Mouse (Mus musculus) kidney, postnatal 14 days (tissue): ENCODE results near the gene Flcn.
"Not testable (repeated sequence)": the region's sequence is repeated elsewhere in the genome, so short reads cannot be mapped to it uniquely, and the experiment has no call there.

Source experiments
- DNase-seq: peaks from one replicate; pipeline ENCODE4 v3.0.0; 2022; ENCODE audit warnings: mixed read lengths

Gene Flcn

DNA sequence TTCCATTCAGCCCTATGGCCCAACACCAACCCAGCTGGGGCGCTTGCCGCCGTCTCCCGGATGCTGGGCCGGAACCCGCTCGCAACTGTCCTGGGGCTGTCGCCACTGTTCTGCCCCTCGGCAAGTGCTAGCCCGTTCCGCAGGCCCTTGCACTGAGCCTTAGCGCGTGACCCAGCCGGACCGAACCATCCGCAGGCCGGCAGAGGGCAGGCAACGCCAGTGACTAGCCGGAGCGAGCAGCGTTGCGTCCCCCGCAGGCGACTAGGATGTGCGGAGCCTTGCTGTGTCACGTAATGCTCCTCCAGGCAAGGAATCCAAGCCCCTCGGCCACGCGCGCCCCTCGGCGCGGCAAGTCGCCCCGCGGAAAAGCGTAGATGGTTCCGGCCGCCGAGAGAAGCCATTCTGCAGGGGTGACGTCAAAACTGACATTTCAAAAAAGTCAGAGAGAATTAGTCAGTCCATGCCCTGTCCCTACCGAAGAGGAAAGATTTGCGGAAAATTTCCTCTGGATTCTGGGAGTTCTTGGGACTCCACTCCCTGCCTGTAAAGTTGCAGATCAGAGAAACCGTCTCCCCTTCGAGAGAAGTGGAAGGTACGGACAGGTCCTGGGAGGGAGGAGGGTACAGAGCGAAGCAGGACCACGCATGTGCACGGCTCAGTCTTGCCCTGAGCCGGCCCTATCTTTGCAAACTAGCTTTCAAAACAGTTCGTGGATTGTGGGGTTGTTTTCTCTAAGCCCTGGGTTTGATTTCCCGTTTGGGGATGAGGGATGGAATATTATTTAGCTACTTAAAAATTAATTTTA lies at the start of gene Flcn:
Gene Flcn (minus strand): TSS at position 347 of the 805 bp plus-strand sequence.
- DNase-seq, result peak; percentile 90

DNA sequence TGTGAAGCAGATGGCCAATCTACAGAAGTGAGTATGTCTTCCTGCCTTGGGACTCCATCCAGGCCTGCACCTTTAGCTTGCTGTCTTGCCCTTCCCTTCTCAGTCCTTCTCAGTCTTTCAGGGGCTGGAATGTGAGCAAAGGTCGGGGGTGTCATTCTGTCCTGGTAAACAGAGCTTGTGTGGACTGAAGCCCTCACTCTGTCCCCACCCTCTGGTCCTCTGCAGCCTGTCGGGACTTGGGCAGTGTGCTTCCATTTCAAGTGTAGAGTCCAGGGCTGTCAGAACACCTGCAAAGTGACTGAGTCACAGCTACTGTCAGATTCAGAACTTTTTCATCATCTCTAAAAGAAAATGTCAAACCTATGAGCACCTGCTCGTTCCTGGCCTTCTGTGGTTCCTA lies 43.0 kb upstream of the Flcn start:
- peak; percentile 8 for DNase-seq

DNA sequence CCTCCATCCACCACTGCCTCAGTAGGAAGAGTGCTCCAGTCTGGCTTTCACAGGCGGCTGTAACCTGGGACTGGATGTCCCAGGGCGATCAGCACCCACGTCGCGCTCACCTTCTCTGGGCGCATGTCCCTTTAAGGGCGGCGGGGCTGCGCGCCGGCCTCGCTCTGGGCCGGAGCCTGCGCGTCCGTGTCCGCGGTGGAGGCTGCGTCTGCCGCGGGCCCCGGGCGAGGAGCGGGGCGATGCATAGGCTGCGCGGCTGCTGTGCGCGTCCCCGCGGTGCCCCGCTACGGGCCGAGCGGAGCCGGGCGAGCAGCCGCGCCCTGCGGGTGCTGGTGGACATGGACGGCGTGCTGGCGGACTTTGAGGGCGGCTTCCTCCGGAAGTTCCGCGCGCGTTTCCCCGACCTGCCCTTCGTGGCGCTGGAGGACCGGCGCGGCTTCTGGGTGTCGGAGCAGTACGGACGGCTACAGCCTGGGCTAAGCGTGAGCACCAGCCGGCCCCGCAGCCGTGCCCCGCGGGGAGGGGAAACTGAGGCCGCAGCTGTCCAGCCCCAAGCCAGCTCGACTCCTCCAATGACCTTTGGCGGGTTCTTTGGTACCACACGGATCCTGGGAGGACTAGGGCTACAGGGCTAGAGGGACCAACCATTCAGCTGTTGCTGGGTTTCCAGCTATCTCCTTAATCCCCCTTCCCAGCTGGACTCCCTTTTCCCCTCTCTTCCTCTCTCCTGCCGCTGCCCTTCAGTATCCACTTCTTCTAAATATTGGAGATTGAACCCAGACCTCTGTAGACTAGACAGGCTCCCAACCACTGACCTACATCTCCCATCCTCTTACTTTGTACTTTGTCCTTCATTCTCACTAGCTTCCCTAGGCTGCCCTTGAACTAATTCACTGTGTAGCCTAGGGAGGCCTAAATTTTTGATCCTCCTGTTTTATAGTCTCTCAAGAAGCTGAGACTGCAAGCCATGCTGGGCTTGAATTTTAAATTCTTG lies 38.4 kb upstream of the Flcn start:
- DNase-seq, result peak; percentile 87

DNA sequence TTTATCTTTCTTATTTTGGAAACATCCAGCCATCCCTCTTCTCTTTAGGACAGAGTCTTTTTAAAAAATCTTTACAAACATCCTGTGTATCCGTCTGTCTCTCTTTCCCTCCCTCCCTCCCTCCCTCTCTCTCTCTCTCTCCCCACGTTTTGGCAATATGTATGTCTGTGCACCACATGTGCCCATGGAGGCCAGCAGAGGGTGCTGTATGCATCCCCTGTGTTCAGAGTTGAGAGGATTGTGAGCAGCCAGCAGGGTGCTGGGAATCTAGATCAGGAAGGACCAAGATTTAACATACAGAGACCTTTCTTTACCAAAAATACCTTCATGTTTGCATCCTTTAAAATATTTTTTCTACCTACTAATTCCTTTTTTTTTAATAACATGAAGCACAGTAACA lies 37.3 kb upstream of the Flcn start:
- DNase-seq, result peak; percentile 42

DNA sequence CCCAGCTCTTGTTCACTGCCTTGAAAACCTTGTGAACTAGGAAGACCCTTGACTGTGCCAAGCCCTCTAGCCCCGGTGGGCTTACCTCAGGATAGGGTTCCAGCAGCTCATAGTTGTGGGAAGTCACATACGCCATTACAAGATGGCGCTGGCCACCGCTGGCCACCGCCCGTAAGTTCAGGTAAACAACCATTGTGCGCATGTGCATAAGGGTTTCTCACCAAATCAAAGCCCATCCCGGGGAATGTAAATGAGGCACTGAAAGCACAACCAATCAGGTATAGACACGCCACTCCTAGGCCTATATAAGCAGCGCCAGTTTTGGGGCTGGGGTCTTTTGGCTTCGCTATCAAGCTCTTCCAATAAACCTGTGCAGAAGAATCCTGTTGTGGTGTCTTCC lies 36.5 kb upstream of the Flcn start:
- no peak for DNase-seq

DNA sequence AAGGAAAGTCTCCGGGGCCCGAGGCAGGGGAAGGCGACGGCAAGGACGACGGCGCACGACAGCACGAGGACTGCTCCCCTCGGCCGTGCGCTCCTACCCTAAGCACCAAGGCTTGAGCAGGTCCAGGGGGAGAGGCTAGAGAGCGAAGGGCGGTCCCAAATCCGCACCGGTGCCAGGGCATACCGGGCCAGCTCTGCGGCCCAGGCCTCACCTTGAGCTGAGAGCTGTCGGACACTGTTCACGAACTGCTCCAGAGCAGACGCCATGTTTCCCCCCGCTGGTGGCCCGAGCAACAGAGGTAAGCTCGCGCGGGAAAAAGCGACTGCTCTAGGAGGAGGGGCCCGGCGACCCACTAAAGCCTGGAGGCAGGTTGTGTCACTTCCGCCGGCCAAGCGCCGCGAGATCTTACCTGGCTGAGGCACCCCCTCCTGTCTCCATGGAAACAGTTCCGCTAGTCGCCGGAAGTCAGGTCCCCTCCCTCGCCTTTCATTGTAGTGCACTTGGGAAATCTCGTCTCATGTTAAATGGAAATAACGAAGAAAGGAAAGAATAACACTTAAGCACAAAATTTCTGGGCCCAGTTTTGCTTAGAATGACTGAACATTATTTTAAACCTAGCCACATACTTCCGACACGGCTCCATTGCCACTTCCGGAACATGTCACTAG lies 29.8 kb upstream of the Flcn start, which contains the start of gene Cops3:
Gene Cops3 (minus strand): TSS at position 380 of the 668 bp plus-strand sequence.
- DNase-seq, result peak; percentile 98

DNA sequence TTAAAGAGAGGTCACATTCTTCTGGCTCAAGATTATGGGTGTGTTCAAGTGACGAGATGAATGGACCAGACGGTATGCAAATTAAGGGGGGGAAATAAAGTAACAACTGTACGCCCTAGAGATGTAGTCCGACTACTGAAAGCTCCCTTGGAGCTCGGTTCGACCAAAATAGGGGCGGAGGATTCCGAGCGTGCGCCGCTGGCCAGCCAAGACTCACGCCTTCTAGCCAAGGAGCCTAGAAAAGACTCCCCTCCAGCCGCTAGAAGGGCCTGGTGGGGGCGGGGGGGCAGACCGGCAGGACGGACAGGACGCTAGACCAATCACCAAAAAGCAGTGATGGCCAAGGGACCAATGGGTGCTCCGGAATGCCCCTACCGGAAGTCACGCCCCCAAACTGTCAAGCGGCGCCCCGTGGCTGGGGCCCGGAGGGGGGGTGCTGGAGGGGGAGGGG lies 29.2 kb upstream of the Flcn start, which contains the start of gene Nt5m:
Gene Nt5m (plus strand): TSS at position 440 of the 451 bp plus-strand sequence.
- peak; percentile 96 for DNase-seq

DNA sequence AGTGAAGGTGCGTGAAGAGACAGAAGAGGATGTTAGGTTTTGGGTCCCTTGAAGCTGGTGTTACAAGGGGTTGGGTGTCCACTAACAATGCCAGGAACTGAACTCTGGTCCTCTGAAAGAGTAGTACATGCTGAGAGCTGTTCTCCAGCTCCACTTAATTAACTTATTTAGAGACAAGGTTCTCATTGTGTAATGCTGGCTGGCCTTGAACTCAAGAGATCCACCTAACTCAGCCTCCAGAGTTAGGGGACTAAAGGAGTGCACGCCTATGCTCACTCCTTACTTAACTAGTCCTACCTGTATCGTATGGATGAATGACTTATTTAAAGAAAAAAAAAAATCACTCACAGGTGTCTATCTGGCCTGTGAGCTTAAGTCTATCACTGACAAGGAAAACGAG lies 28.6 kb upstream of the Flcn start:
- DNase-seq, result no peak

DNA sequence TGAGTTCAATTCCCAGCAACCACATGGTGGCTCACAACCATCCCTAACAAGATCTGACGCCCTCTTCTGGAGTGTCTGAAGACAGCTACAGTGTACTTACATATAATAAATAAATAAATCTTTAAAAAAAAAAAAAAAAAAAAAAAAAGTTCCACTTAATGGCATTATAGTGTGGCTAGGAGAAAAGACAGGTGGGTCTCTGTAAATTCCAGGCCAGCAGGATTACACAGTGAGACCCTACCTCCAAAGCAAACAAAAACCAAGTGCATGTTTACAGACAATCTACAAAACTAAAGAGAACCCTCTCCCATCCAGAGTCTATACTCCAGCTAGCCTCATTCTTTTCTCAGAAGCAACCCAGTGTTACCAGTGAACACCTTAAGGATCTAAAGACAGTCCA lies 28.0 kb upstream of the Flcn start:
- not testable (repeated sequence) for DNase-seq

DNA sequence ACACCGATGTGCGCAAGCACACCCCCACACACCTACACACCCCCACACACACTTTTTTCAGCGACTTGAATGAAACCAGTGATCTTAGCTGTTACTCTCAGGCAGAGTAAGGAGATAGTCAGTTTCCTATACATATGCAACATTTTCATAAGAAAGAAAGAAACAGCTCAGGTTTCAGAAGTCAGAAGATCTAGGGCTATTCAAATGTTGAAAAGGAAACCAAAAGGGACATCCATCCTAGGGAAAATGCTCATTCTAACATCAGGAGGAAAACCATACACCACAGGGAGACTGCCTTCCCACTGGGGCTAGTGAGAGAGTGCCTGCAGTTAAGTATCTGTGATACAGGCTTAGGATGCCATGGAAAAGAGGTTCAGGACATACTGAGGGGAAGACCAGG lies 11.8 kb upstream of the Flcn start:
- no peak for DNase-seq

DNA sequence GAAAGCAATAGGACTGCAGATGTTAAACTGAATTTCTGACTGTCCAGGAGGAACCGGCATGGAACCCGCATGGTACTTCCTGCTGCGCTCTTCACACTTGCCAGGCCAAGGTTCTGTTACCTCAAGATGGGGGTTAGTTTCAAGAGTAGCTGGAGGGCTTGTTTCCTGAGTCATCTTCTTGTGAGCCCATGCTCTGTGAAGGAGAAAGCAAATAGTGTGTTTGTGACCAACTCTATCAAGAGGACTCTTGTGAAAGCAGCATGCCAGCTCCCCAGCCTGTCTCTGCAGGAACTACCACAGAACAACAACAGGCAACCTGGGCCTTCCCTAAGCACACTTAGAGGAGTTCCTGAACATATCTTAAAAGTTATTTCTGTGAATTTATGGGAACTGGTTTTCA lies 8.1 kb upstream of the Flcn start:
- no peak for DNase-seq

DNA sequence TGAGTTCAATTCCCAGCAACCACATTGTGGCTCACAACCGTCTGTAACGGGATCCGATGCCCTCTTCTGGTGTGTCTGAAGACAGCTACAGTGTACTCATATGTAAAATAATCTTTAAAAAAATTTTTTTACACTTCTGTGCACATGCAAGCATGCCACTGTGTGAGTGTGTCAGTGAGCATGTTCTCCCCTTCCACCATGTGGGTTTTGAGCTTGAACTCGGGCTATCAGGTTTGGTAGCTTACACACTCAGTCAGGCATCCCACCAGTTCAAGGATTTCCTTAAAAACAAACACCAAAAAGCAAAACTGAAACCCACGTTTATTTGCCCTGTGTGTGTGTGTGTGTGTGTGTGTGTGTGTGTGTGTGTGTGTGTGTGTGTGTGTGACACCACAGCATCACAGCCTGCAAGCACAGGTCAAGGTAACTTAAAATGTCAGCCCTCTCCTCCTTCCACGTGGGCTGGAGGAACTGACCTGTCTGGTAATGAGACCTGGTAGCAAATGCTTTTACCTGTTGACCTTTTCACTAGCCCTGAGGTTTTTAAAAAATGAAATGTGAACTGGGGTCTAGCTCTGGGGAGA lies 5.8 kb upstream of the Flcn start:
- DNase-seq, result no peak

DNA sequence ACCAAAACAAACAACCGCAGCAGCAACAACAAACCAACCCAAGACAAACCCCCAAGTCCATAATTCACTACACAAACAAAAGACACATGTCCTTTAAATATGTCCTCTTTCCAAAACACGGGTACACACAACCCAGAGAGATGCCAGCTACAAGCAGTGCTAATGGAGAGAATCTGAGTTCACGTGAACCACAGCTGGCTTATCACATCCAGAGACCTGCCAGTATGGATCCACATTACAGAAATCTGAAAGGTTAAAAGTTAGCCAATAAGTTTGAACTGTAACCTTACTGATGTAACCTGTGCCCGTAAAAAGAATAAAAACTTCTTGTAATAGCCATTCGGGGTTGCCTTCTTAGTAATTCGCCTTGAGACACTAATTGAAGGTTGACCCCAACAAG lies 5.1 kb upstream of the Flcn start:
- no peak for DNase-seq

DNA sequence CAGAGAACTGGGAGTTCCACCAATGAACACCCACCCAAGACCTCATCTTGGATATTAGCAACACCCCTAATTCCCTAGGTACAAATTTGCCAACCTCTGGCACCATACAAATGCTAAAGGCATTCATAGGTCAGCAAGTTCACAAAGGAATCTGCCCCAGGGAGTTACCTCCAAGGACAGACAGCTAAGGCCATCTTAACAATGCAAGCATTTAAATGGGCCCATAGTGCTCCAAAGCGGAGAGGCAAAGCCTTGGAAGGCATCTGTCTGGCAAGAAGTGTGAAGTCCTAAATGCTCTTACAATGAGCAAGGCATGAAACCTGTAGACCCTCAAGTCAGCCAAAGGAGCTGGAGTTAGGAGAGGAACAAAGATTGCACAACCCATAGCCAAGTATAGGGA lies 4.5 kb upstream of the Flcn start:
- no peak for DNase-seq

DNA sequence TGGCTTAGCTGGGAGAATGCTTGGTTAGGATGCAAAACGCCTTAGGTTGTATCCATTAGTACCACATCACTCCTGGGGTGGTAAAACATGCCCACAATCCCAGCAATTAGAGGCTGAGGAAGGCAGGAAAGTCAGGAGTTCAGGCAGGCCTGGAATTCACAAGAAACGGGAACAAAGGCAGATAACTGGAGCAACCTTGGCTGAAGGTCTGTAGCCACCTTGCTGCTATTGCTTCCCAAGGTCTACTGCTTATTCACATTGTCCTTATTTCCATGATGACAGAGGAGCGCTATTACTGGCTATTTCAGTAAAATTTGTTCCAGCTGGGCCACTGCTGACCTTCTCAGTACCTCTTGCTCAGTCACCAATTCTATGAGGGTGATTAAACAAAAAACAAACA lies 3.5 kb upstream of the Flcn start:
- DNase-seq, result no peak

DNA sequence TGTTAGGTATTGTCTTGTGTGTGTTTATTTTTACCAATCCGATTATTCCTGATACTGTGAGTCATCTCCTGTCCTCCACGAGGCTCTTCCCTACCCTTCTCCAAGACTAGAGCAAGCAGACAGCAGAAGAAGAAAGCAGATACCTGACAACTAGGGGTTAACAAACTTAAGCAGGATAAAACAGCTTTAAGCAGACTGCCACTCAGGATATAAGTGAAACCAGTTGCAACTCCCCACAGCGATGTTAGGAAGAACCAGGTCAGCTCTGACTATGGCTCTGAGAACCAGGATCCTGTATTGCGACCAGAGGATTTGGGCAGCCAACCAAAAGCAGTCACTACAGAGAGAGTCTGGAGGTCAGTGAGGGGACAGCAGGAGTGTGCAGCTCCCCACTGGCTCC lies 1.4 kb upstream of the Flcn start:
- DNase-seq, result no peak

DNA sequence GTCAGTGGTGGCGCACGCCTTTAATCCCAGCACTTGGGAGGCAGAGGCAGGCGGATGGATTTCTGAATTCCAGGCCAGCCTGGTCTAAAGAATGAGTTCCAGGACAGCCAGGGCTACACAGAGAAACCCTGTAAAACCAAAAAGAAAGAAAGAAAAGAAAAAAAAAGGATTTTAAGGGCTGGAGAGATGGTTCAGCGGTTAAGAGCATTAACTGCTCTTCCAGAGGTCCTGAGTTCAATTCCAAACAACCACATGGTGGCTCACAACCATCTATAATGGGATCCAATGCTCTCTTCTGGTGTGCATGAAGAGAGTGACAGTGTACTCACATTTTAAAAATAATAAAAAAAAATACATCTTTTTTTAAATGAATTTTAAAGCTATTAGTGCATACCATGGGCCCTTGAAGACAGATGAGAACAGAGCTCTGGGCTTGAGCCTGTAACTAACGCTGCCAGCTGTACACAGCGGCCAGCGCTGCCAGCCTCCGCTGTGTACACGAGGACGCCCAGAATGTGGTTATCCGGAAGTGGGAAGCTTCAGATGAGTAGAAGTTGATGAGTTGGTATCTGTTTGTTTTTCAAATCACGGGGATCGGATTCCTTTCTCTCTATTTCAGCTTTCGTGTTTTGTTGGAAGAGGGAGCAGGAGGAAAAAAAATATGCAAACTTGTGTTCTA lies 803 bp upstream of the Flcn start:
- no peak for DNase-seq

DNA sequence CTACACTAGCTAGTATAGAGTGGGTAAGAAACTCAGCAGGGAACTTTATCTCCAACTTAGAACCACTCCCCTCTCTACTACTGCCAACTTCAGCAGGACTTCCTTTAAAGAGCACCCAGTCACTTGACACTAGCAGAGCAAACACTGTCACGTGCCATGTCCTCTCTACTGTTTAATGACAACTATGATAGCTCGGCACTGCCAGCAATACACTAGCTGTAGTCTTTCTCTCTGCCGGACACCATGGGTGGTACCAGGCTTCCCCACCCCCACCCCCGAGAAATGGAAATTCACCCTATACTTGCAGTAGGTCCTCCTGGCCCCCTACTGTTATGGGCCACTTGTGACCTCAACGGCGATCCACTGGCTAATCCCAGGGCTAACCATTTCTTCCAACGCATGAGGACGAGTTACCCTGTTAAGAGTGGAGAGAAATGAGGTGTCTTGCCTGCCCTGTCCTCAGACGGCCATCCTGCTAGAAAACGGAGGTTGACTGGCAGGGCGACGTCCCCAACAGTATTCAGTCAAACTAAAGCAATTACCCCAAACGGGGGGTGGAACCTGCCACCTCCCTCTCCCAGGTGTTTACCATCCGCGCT lies 646 bp downstream of the Flcn start:
- DNase-seq, result peak; percentile 67

DNA sequence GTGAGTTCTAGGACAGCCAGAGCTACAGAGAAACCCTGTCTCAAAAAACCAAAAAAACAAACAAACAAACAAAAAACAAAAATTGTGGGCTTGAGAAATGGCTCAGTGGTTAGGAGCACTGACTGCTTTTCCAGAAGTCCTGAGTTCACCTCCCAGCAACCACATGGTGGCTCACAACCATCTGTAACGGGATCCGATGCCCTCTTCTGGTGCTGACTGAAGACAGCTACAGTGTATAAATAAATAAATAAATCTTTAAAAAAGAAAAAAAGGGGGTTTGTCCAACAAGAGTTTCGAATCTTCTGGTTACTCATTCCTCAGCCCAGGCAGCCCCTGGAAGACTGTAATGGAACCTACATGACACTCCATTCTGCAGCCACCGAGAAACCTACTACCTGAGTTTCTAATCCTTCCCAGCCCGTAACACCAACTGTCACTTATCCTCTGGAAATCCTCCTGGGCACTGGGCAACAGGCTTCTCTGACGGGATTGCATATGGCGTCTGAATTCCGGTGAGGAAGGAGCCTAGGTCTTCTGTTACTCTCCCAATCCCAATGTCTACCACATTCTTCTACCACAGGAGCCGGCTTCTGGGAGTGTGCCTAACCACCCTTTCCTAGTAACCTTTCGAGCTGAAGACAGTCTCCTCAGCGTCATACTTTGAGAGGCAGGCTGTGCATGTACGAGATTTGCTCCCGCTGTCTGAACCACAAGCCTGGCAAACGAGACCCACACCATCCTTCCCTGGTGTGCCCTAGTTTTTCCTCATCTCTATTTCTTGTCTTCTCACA lies 1.5 kb downstream of the Flcn start:
- no peak for DNase-seq

DNA sequence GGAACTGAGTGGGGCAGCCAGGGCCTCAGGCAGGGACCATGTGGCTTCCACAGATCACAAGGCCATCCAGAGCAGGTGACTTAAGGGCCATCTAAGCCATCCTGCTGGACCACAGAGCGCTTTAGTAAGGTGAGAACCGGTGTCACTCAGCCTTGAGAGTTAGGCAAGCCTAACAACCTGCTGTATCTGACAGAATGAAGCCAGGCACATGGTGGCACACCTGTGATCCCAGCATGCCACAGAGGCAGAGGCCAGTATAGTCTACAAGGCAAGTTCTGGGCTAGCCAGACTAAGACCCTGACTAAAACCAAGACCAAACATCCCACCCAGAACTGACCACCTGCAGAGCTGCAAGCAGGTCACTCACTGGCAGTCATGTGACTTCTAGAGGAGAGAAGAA lies 4.2 kb downstream of the Flcn start:
- no peak for DNase-seq

DNA sequence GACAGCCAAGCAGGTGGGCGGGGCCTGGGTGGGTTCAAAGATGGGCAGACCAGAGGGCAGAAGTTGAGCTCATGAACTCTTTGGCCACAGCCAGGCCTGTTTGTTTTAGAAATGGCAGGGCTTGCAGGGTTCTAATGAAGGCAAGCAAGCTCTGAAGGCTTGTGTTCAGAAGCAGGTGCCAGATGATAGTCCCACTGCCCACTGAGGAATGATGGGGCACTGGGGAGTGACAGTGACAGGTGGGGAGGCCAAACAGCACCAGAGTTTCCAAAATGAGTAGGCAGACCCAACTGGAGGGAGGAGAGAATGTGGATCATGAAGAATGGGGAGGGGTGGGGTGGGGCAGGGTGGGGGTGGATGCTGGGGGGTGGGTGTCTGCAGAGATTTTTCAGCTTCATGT lies 4.6 kb downstream of the Flcn start:
- no peak for DNase-seq
